Mouse (Mus musculus): Measurements from ENCODE around the gene Rem2.

GRCm38 (mm10) chr14:54454669-54455528 lies 21.0 kb upstream of the Rem2 start:
- TF ChIP-seq TAL1 (IDR thresholded peaks at IDR 0.05; ENCODE audit: low read length) (no peak), GATA1 (IDR thresholded peaks at IDR 0.05; ENCODE audit: low read length) (no peak)

Data from erythroblast, embryonic 14.5 days (primary cell).